Mouse (Mus musculus): ENCODE measurements around the gene Ano1.

Ano1 gene

DNA sequence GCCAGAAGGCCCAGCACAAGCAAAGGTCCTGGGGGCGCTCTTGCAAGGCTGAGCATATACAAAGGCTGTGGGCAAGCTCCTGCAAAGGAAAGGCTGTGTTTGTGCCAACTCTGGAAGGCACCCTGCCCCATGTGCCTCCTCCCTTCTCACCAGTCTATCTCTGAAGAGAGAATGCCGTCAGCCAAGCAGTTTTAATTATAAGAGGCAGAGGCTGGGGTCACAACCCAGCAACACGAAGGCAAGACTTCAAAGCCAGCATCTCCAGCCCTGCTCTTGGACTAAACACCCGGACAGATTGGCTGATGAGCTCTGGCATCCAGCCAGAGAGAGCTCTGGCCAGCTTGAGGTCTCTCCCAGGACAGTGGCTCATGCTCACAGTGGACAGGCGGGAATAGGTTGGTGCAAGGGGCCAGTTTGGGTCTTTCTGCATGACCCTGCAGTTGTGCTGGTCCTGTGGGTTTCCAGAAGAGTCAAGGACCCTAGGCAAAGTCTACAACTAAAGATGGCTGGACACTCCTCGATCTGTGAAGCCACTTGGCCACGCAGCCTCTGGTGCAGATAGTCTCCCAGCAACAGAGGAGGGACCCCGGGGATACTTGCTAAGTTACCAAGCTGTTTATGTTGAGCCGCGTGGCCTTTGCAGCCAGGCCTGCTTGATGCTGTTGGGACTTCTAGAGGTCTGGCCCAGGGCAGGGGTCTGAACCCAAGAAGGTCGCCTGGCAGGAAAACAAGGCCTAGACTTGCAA lies 12.9 kb upstream of the Ano1 start:
- peak; percentile 43 for DNase-seq (ENCODE audit: low spot score)

GRCm38 (mm10) chr7:144764013-144764412 lies 12.2 kb upstream of the Ano1 start:
- no peak for DNase-seq (ENCODE audit: low spot score)

- peak; percentile 80 for DNase-seq (ENCODE audit: low spot score)
These were observed 10.9 kb upstream of the Ano1 start for GRCm38 (mm10) chr7:144762496-144763235.

GRCm38 (mm10) chr7:144760228-144760627 lies 8.5 kb upstream of the Ano1 start:
- no peak for DNase-seq (ENCODE audit: low spot score)

- no peak for DNase-seq (ENCODE audit: low spot score)
These were observed 7.7 kb upstream of the Ano1 start for GRCm38 (mm10) chr7:144759455-144759854.

DNA sequence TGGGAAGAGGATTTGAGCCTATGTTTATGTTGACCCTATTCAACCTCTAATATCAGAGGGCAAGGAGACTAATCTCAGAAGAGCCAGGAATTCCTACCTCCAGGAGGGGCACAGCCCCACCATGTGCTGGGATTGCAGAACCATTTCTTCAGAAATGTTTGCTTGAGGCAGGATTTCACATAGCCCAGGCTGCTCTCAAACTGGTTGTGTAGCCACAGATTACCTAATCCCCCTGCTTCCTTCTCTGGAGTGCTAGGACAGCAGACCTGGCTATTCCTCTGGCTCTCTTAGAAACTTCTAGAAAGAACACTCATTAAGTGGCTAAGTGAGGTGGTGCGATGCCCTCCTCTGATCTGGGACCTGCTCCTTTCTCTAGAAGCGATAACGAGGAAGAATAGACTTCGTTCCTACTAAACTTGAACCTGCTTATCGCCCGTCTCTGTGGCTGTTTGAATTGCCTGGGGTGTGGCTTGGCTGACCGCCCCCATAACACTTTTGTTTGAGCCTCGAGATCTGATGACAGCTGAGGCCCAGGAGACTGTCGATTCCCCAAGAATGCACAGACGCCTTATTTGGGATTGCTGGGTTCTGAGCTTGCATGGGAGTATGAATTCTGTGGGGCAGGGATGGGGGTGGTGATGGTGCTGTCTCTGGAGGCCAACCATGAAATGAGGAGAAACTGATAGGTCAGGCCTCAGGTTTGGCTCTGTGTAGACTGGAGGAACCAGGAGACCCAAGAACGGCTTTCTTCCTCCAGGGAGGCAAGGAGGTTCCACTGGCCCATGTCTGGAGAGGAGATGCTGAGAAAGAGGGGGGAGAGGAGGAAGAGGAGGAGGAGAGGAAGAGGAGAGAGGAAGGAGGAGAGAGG lies 4.0 kb upstream of the Ano1 start:
- no peak for DNase-seq (ENCODE audit: low spot score)

DNA sequence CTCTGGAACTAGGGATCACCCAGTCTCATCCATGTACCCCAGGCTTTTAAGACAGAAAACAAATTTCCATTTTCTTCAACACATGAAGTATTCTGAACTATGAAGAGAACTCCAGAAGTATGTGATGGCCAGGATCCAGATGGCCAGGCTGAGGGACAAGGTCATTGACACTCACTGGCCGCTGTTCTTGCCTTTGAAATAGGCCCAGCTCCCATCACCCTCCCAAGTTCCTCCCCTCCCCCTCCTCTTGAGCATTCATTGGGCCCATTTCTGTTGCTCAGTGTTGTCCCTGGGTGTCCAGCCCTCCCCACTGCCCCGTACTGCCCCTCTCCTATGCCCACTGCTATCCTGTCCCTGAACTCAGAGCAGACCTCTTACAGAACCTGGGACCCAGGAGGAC lies 2.9 kb upstream of the Ano1 start:
- no peak for DNase-seq (ENCODE audit: low spot score)

GRCm38 (mm10) chr7:144753657-144754031 lies 1.9 kb upstream of the Ano1 start:
- no peak for DNase-seq (ENCODE audit: low spot score)

DNA sequence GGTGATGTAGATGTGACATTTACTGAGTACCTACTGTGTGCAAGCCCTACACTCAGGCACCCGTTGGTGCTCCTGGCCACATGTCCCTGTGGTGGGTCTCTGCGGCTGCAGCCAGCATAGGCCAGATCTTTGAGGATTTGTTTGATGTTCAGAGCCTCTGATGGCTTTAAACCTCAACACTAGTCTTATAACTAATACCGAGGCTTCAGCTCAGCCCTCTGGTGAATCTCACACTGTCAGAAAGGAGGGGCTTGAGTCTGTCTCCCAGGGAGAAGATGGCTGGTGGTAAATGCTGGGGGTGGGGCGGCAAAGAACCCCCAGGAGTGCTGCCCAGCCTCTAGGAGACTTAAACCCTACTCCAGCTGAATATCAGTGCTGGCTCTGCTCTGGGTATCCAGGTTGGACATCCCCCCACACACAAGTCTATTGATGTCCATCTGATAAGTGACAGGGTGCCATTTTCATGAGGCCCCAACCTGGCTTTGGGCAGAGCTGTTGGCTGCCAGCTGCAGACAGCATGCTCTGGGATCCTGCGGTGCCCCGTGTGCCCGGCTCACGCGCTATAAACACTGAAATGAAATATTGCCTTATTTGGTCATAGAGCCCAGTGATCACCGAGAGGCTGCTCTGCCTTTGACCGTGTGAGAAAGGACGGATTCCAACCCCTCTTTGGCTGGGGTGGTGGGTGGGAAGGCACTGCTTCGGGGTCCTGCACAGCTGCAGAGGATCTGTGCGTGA lies 1.3 kb upstream of the Ano1 start:
- no peak for DNase-seq (ENCODE audit: low spot score)

- DNase-seq (ENCODE audit: low spot score): no peak
These were observed 4.0 kb downstream of the Ano1 start for GRCm38 (mm10) chr7:144747756-144748155.

GRCm38 (mm10) chr7:144746466-144746865 lies 5.3 kb downstream of the Ano1 start:
- DNase-seq (ENCODE audit: low spot score): no peak

DNA sequence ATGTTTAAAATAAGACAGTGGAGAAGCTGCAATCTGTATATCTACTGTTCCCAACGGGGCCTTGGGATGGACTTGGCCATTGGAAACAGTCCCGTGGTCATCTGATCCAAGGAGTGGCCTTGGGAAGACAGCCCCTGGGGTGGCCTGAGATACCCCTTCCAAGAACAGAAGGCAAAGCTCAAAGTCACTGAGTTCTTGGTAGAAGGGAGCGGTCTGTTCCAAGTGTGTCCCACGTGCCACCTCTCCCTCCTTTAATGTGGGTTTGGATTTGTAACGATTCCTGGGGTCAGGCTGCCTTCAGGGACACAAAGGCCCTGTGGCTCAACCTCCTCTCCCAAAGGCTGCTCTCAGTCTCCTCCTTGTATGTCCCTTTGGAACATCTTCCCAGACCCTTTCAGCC lies 7.9 kb downstream of the Ano1 start:
- DNase-seq (ENCODE audit: low spot score): no peak

- no peak for DNase-seq (ENCODE audit: low spot score)
These were observed 11.1 kb downstream of the Ano1 start for GRCm38 (mm10) chr7:144740643-144741042.

DNA sequence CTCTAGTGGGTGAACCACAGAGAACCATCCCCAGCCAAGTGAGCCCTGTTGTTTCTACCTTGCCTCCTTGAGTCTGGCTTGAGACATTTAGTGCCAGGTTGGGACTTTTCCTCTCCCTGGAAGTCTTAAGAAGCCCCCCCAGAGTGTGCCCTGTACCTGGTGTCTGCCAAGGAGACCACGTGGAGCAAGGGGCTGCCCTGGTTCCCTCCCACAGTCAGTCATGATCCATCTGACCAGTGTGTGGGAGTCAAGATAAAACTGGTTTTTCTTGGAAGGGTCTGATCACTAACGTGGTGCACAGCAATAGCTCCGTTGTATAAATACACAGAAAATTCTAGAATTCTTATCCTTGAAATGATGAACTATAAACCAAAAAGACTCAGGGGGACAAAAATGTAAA lies 12.0 kb downstream of the Ano1 start:
- DNase-seq (ENCODE audit: low spot score): no peak

GRCm38 (mm10) chr7:144738357-144738798 lies 13.4 kb downstream of the Ano1 start:
- DNase-seq (ENCODE audit: low spot score): peak; percentile 53

DNA sequence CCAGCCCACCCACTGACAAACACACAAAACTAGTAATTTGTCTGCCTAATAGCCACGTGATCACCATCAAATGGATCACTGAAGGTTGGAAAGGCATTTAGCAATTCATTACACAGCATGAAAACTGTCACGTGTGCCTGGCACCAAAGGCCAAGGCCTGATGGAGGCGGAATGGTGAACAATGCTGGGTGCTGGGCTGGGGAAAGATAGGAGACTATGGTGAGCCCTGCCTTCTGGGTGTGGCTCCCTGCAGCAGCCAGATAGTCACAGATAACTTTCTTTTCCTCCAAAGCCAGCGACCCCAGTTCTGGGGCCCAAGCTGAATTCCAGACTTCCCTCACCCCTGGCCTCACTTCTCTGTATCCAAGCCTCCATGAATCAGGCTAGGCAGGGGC lies 19.9 kb downstream of the Ano1 start:
- DNase-seq (ENCODE audit: low spot score): no peak

GRCm38 (mm10) chr7:144731182-144731896 lies 20.4 kb downstream of the Ano1 start:
- no peak for DNase-seq (ENCODE audit: low spot score)

- DNase-seq (ENCODE audit: low spot score): no peak
These were observed 27.5 kb downstream of the Ano1 start for GRCm38 (mm10) chr7:144724283-144724682.

DNA sequence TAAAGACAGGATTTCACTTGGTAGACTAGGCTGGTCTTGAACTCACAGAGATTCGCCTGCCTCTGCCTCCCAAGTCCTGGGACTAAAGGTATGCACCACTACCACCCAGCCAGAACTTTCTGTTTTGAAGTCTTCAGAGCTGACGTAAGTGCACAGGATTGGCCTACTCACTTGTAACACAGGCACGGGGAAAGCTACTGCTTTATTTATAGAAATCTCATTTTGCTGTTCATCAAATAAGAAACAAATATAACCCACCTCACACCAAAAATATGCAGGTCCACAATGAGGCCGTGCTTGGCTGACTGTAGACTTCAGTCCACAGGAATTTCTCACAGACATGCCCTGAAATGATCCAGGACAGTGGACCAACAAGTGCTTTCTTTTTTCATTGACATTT lies 31.8 kb downstream of the Ano1 start:
- no peak for DNase-seq (ENCODE audit: low spot score)

GRCm38 (mm10) chr7:144717736-144718135 lies 34.0 kb downstream of the Ano1 start:
- DNase-seq (ENCODE audit: low spot score): no peak

DNA sequence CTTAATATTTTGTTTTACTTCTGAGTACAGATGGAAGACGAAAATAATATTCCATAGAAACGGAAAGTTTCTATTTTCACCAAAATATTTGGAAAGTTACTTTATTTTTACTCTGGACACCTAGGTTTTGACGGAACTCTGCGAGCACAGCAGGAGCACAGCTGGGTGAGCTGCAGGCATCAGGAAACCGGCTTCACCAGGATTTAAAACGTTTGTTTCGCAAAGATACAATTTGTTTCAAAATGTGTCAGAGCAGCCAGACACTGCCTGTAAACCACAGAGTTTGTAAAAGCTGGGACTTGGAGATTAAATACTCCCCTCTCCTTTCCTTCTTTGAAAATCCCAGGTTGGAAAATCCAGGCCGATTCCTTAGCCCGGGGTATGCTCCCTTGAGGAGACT lies 53.9 kb downstream of the Ano1 start:
- DNase-seq (ENCODE audit: low spot score): no peak
